Mouse (Mus musculus) midbrain, embryonic 14.5 days (tissue): Measurements from ENCODE around the gene Mto1. TPM values are rescaled to one million over a fixed set of nuclear protein-coding genes. Genes with fewer than 3 reads are reported as not detected.
A peak's percentile ranks its signal among the peaks of the same experiment; 100 is the strongest.

Experiments
- ATAC-seq: fragments of 200-750 bp; cut with Nextera tagmentation; 2 replicates; pipeline ENCODE4 v1.8.0; 2017; ENCODE audit warnings: moderate number of reproducible peaks, moderate library complexity; ENCODE audit not compliant: low FRiP score, low TSS enrichment
- DNase-seq: peaks from one replicate; pipeline ENCODE4 v3.0.0-alpha.2; 2015
- H3K27ac ChIP-seq: fragments of 300-500 bp; sonication (generic); replicated peaks from 2 replicates; pipeline ENCODE4 v1.5.1; 2014; ENCODE audit warnings: mild to moderate bottlenecking, low read depth, low read length, moderate library complexity
- H3K27me3 ChIP-seq: fragments of 300-500 bp; sonication (generic); 2 replicates; pipeline ENCODE4 v1.6.1; 2014; ENCODE audit warnings: low read length, control low read depth, mixed read lengths; ENCODE audit not compliant: control insufficient read depth, insufficient read depth
- H3K36me3 ChIP-seq: fragments of 300-500 bp; sonication (generic); 2 replicates; pipeline ENCODE4 v1.6.1; 2014; ENCODE audit warnings: low read length, control low read depth; ENCODE audit not compliant: control insufficient read depth, insufficient read depth
- H3K4me1 ChIP-seq: fragments of 300-500 bp; sonication (generic); 2 replicates; pipeline ENCODE4 v1.6.1; 2014; ENCODE audit warnings: mild to moderate bottlenecking, antibody characterized with exemption, low read length, control low read depth; ENCODE audit not compliant: control insufficient read depth, insufficient read depth
- H3K4me2 ChIP-seq: fragments of 300-500 bp; sonication (generic); 2 replicates; pipeline ENCODE4 v1.6.1; 2014; ENCODE audit warnings: mild to moderate bottlenecking, low read length, moderate library complexity
- H3K4me3 ChIP-seq: fragments of 300-500 bp; sonication (generic); replicated peaks from 2 replicates; pipeline ENCODE4 v1.5.1; 2014; ENCODE audit warnings: low read depth, low read length
- H3K9ac ChIP-seq: fragments of 300-500 bp; sonication (generic); replicated peaks from 2 replicates; pipeline ENCODE4 v1.6.1; 2014; ENCODE audit warnings: mild to moderate bottlenecking, low read length, moderate library complexity
- H3K9me3 ChIP-seq: fragments of 300-500 bp; sonication (generic); 2 replicates; pipeline ENCODE4 v1.6.1; 2016; ENCODE audit warnings: low read length, control low read depth, mixed read lengths; ENCODE audit not compliant: control insufficient read depth
- WGBS: fragments of 180-500 bp; shearing (Covaris S2); extraction: QIAGEN DNeasy Blood & Tissue Kit; methylation state at CpG from one replicate; pipeline ENCODE4 v1.1.7; 2014; 5-methylcytosine and 5-hydroxymethylcytosine counted together
- polyA plus RNA-seq: library from polyadenylated mRNA; unstranded; fragments of >200 nt; fragmentation: Nextera tagmentation; extraction: Ambion mirVana; gene quantifications from 2 replicates; pipeline ENCODE4 v1.2.1, GENCODE M21; 2014

Mto1 gene
- polyA plus RNA-seq, 1 experiment from 2014 or later: 27.4 TPM

- H3K27me3 ChIP-seq: no peaks in the 10 kb centered on the region
- no peak overlapping the region for H3K4me2 ChIP-seq
- no peak overlapping the region for H3K4me3 ChIP-seq
- no peaks in the 10 kb centered on the region for H3K4me1 ChIP-seq
- no peaks in the 10 kb centered on the region for H3K9me3 ChIP-seq
- ATAC-seq: no peak
- peaks cover 75% of the 10 kb centered on the region for H3K36me3 ChIP-seq
- no peak for DNase-seq
- H3K27ac ChIP-seq: no peak overlapping the region
- H3K9ac ChIP-seq: no peak overlapping the region
- WGBS: 87% methylated on average over 3 of the region's 3 CpGs
Observed at GRCm38 (mm10) chr9:78465725-78466124, 17.7 kb downstream of the Mto1 start.

DNA sequence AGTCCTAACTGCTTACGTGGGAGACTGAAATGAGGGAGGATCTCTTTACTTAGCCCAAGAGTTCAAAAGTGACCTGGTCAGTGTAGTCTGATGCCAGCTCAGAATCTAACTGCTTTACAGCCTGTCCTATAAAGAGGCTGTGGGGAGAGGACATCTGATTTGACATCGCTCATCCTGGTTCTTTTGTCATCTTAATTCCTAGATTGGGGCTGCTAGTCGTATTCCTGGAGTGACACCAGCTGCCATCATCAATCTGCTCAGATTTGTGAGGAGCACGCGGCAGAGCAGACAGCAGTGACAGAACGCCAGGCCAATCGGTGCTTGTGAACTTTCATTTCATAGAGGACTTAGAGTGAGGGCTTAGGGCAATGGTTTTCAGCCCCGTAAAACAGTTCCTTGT is 25.6 kb downstream of the Mto1 start:
- 81% methylated on average over 8 of the region's 8 CpGs for WGBS
- peaks cover 75% of the 10 kb centered on the region for H3K36me3 ChIP-seq
- H3K9ac ChIP-seq: no peak overlapping the region
- no peak overlapping the region for H3K4me2 ChIP-seq
- H3K4me3 ChIP-seq: no peak overlapping the region
- peaks cover 6% of the 10 kb centered on the region; the same call in 1 of the 2 replicates for H3K4me1 ChIP-seq
- no peak for DNase-seq
- no peaks in the 10 kb centered on the region for H3K27me3 ChIP-seq
- no peaks in the 10 kb centered on the region for H3K9me3 ChIP-seq
- H3K27ac ChIP-seq: no peak overlapping the region
- no peak for ATAC-seq

DNA sequence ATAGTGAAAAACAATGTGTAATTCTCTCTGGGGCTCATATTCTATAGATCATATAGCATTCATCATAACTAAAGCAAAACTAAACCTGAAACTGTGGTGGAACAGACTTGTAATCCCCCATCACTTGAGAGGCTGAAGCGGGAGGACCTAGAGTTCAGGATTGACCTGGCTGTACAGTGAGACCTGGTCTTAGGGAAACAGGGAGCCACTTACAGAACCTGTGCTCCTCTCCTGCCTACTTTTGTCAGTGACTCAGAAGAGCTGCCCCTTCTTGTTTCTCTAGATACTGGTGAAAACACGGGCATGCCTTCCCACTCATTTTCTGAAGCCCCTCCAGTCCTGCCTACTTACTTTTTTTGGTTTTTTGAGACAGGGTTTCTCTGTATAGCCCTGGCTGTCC is 26.3 kb downstream of the Mto1 start:
- H3K27me3 ChIP-seq: no peaks in the 10 kb centered on the region
- H3K4me1 ChIP-seq: peaks cover 7% of the 10 kb centered on the region; the same call in 1 of the 2 replicates
- H3K4me2 ChIP-seq: no peak overlapping the region
- peaks cover 76% of the 10 kb centered on the region for H3K36me3 ChIP-seq
- no peaks in the 10 kb centered on the region for H3K9me3 ChIP-seq
- ATAC-seq (no peak), DNase-seq (no peak)
- H3K9ac ChIP-seq: no peak overlapping the region
- H3K27ac ChIP-seq: no peak overlapping the region
- no peak overlapping the region for H3K4me3 ChIP-seq
- WGBS: 85% methylated on average over 2 of the region's 2 CpGs

DNA sequence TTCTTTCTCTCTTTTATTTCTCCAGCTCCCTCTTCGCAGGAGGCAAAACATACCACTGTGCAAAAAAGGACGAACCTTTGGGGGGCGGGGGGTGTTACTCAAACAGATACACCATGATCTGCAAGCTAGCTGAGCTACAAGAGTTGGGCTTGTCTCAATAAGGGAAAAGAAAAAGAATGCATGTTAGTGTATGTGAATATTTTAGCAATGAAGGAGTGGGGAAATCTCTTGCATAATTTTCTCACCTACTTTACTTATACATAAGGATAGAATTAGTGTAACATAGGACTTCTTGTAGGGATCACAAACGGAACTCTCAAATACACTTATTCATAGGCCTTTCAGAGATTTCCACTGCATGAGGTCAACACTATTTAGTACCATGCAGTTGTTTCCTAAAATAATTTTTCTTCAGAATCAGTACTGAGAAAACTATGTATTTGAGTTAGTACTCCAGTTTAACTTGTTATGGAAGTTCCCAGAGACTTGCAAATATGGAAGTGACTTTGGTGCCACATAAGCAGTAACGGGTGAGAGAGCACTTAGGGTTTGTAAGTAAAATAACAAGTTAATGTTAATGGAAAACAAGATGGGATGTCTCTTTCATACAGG is 26.9 kb downstream of the Mto1 start:
- 89% methylated on average over 5 of the region's 5 CpGs for WGBS

DNA sequence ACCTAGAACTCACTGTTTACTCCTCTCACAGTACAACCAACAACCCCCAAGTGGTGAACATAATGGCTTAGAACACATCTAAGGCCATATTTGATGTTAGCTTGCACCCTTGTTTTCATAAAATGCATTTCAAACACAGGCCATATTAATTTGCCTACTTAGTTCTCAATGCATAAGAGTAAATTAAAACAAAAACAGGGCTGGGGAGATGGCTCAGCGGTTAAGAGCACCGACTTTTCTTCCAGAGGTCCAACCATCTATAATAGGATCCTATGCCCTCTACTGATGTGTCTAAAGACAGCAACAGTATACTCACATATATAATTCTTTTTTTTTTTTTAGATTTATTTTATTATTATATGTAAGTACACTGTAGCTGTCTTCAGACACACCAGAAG is 27.4 kb downstream of the Mto1 start:
- DNase-seq (no peak), ATAC-seq (no peak)
- no peaks in the 10 kb centered on the region for H3K27me3 ChIP-seq
- H3K4me3 ChIP-seq: no peak overlapping the region
- no peak overlapping the region for H3K4me2 ChIP-seq
- H3K36me3 ChIP-seq: peaks cover 77% of the 10 kb centered on the region
- no peak overlapping the region for H3K9ac ChIP-seq
- H3K9me3 ChIP-seq: no peaks in the 10 kb centered on the region
- H3K27ac ChIP-seq: no peak overlapping the region
- 89% methylated on average over 2 of the region's 2 CpGs for WGBS
- peaks cover 11% of the 10 kb centered on the region; the same call in 1 of the 2 replicates for H3K4me1 ChIP-seq

More for the DNA sequence above, 26.9 kb downstream of the Mto1 start:
- no peak overlapping the region for H3K9ac ChIP-seq
- ATAC-seq (no peak), DNase-seq (no peak)
- H3K27me3 ChIP-seq: no peaks in the 10 kb centered on the region
- H3K27ac ChIP-seq: no peak overlapping the region
- no peak overlapping the region for H3K4me2 ChIP-seq
- H3K36me3 ChIP-seq: peaks cover 81% of the 10 kb centered on the region
- no peak overlapping the region for H3K4me3 ChIP-seq
- H3K4me1 ChIP-seq: peaks cover 11% of the 10 kb centered on the region; the same call in 1 of the 2 replicates
- H3K9me3 ChIP-seq: no peaks in the 10 kb centered on the region

GRCm38 (mm10) chr9:78475873-78476272 is 27.9 kb downstream of the Mto1 start:
- Histone ChIP-seq H3K9ac (no peak overlapping the region), H3K4me2 (no peak overlapping the region), H3K36me3 (peaks cover 72% of the 10 kb centered on the region), H3K27me3 (no peaks in the 10 kb centered on the region), H3K4me3 (no peak overlapping the region), H3K27ac (no peak overlapping the region), H3K9me3 (no peaks in the 10 kb centered on the region), H3K4me1 (peaks cover 11% of the 10 kb centered on the region; the same call in 1 of the 2 replicates)
- no peak for ATAC-seq
- WGBS: 87% methylated on average over 4 of the region's 4 CpGs
- peak; percentile 35 for DNase-seq

DNA sequence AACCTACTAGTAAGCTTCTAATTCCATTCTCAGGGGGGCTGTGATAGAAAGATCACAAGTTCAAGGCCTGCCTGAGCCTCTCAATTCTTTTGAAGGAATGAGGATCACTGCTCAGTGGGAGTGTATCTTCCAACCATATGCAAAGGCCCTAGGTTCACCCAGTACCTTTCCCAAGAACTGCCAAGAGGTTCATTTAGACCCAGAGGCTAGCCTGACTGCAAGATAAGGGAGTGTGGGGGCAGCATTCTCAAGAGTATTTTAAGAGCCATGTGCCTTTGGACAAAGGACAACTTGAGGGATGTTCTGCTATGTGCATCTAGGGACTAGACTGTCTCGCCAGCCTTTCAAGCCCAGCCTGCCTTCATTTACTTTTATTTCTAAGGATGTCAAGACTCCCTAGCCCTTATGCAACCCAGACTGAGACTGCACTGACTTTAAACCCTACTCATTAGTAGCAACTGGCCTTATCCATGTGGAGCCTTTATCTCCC is 28.6 kb downstream of the Mto1 start:
- ATAC-seq (no peak), DNase-seq (peak; percentile 28)
- Histone ChIP-seq H3K4me3 (no peak overlapping the region), H3K9me3 (no peaks in the 10 kb centered on the region), H3K36me3 (peaks cover 71% of the 10 kb centered on the region), H3K9ac (no peak overlapping the region), H3K27me3 (no peaks in the 10 kb centered on the region), H3K27ac (no peak overlapping the region), H3K4me1 (peaks cover 11% of the 10 kb centered on the region; the same call in 1 of the 2 replicates), H3K4me2 (no peak overlapping the region)
- 10% methylated on average over 1 of the region's 1 CpGs for WGBS

GRCm38 (mm10) chr9:78477021-78477551 is 29.1 kb downstream of the Mto1 start:
- Histone ChIP-seq H3K9me3 (no peaks in the 10 kb centered on the region), H3K36me3 (peaks cover 67% of the 10 kb centered on the region), H3K4me1 (peaks cover 11% of the 10 kb centered on the region; the same call in 1 of the 2 replicates), H3K27me3 (no peaks in the 10 kb centered on the region), H3K4me3 (no peak overlapping the region), H3K4me2 (peak overlapping the region; percentile 21; the same call in 1 of the 2 replicates), H3K27ac (no peak overlapping the region), H3K9ac (0 out of 2 replicates have a peak overlapping the region, but pooled peaks have one; percentile 12)
- WGBS: 5% methylated on average over 5 of the region's 5 CpGs
- ATAC-seq: no peak
- peak; percentile 78 for DNase-seq
